Mouse (Mus musculus) layer of hippocampus, adult 2 months (tissue): ENCODE data around the gene Ctdspl. TPM values are rescaled to one million over a fixed set of nuclear protein-coding genes. Genes with fewer than 3 reads are reported as not detected.

Experiments
- DNase-seq, 2 experiments: peaks; one replicate each; pipeline ENCODE4 v3.0.0; 2022; ENCODE audit warnings: low spot score in 2 of 2
- H3K27ac ChIP-seq: fragments of 200-600 bp; 2 replicates; pipeline ENCODE4 v1.8.1; 2022
- H3K4me3 ChIP-seq: fragments of 200-600 bp; 2 replicates; pipeline ENCODE4 v1.8.1; 2022; ENCODE audit warnings: mild to moderate bottlenecking
- CTCF ChIP-seq: fragments of 200-600 bp; conservative IDR thresholded peaks from 2 replicates; pipeline ENCODE4 v1.8.1; 2022; ENCODE audit warnings: antibody characterized with exemption, mild to moderate bottlenecking, moderate library complexity
- total RNA-seq, 2 experiments: library from RNA; stranded (reverse); gene quantifications; 2 replicates each; pipeline ENCODE4 v1.2.3; 2021

Gene Ctdspl
- total RNA-seq, 2 experiments from 2014 or later = 23.9 to 28.0 TPM

- no peak for TF ChIP-seq CTCF
- Histone ChIP-seq H3K4me3 (no peak overlapping the region), H3K27ac (peak overlapping the region; percentile 80)
- peak in 1 of 2 experiments; percentile 34 for DNase-seq
Measured at GRCm38 (mm10) chr9:119007266-119007665, 81.0 kb downstream of the Ctdspl start.

- no peak for TF ChIP-seq CTCF
- DNase-seq = no peak
- Histone ChIP-seq H3K27ac (peak overlapping the region; percentile 80; the same call in 1 of the 2 replicates), H3K4me3 (no peak overlapping the region)
Measured at GRCm38 (mm10) chr9:119008871-119009270, 82.6 kb downstream of the Ctdspl start.

- TF ChIP-seq CTCF = no peak
- H3K4me3 ChIP-seq = no peak overlapping the region
- DNase-seq = no peak
Measured at GRCm38 (mm10) chr9:119010156-119010710, 84.0 kb downstream of the Ctdspl start.

GRCm38 (mm10) chr9:119016785-119017507 lies 90.7 kb downstream of the Ctdspl start:
- no peak for TF ChIP-seq CTCF
- H3K27ac ChIP-seq = peak overlapping the region; percentile 51
- H3K4me3 ChIP-seq = no peak overlapping the region
- DNase-seq = no peak

More at GRCm38 (mm10) chr9:119010156-119010710, 84.0 kb downstream of the Ctdspl start:
- no peak overlapping the region for H3K27ac ChIP-seq

GRCm38 (mm10) chr9:119021731-119022130 lies 95.5 kb downstream of the Ctdspl start:
- Histone ChIP-seq H3K4me3 (no peak overlapping the region), H3K27ac (no peak overlapping the region)
- no peak for TF ChIP-seq CTCF
- DNase-seq = no peak

GRCm38 (mm10) chr9:119025263-119025662 lies 99.0 kb downstream of the Ctdspl start:
- H3K27ac ChIP-seq = no peak overlapping the region
- no peak for DNase-seq
- no peak for TF ChIP-seq CTCF

GRCm38 (mm10) chr9:119025832-119026331 lies 99.6 kb downstream of the Ctdspl start:
- no peak overlapping the region for H3K27ac ChIP-seq
- peak; percentile 37 for TF ChIP-seq CTCF
- DNase-seq = no peak
- H3K4me3 ChIP-seq = no peak overlapping the region

More at GRCm38 (mm10) chr9:119025263-119025662, 99.0 kb downstream of the Ctdspl start:
- H3K4me3 ChIP-seq = no peak overlapping the region

- no peak for TF ChIP-seq CTCF
- H3K27ac ChIP-seq = no peak overlapping the region; the same call in 1 of the 2 replicates
- no peak for DNase-seq
- H3K4me3 ChIP-seq = no peak overlapping the region
Measured at GRCm38 (mm10) chr9:119027337-119027736, 101.1 kb downstream of the Ctdspl start.

- no peak for DNase-seq
- H3K27ac ChIP-seq = peak overlapping the region; percentile 18; the same call in 1 of the 2 replicates
- no peak overlapping the region for H3K4me3 ChIP-seq
- TF ChIP-seq CTCF = no peak
Measured at GRCm38 (mm10) chr9:119028226-119029195, 102.3 kb downstream of the Ctdspl start.

GRCm38 (mm10) chr9:119029568-119029967 lies 103.3 kb downstream of the Ctdspl start:
- H3K27ac ChIP-seq = peak overlapping the region; percentile 62; the same call in 1 of the 2 replicates
- peak; percentile 88 for TF ChIP-seq CTCF

GRCm38 (mm10) chr9:119031038-119031437 lies 104.8 kb downstream of the Ctdspl start:
- DNase-seq = no peak
- Histone ChIP-seq H3K27ac (peak overlapping the region; percentile 78; the same call in 1 of the 2 replicates), H3K4me3 (no peak overlapping the region)
- no peak for TF ChIP-seq CTCF

More at GRCm38 (mm10) chr9:119029568-119029967, 103.3 kb downstream of the Ctdspl start:
- DNase-seq = peak; percentile 42 to 65
- no peak overlapping the region for H3K4me3 ChIP-seq

- TF ChIP-seq CTCF = no peak
Measured at GRCm38 (mm10) chr9:119031772-119032171, 105.5 kb downstream of the Ctdspl start.

More at GRCm38 (mm10) chr9:119031772-119032171, 105.5 kb downstream of the Ctdspl start:
- H3K27ac ChIP-seq = peak overlapping the region; percentile 78
- no peak for DNase-seq
- H3K4me3 ChIP-seq = no peak overlapping the region
